Mouse (Mus musculus): ENCODE results near the gene Syn3. TPM values are rescaled to one million over a fixed set of nuclear protein-coding genes. Genes with fewer than 3 reads are reported as not detected.
"Not testable (repeated sequence)": the region's sequence is repeated elsewhere in the genome, so short reads cannot be mapped to it uniquely, and the experiment has no call there.

Gene Syn3
- polyA plus RNA-seq, 1 experiment from 2014 or later: 17.1 TPM

GRCm38 (mm10) chr10:86435006-86435405, 63.7 kb downstream of the Syn3 start:
- 48% methylated on average over 4 of the region's 4 CpGs for WGBS

GRCm38 (mm10) chr10:86429651-86430050, 69.0 kb downstream of the Syn3 start:
- no peak overlapping the region for H3K9ac ChIP-seq (replicated peaks)
- no peak overlapping the region for H3K27ac ChIP-seq (replicated peaks)
- no peaks in the 10 kb centered on the region for H3K27me3 ChIP-seq
- no peak overlapping the region for H3K4me3 ChIP-seq
- WGBS: 81% methylated on average over 3 of the region's 3 CpGs
- peaks cover 12% of the 10 kb centered on the region for H3K4me1 ChIP-seq
- ATAC-seq (replicated peaks): no peak
- no peaks in the 10 kb centered on the region for H3K9me3 ChIP-seq
- H3K36me3 ChIP-seq: no peaks in the 10 kb centered on the region
- H3K4me2 ChIP-seq (replicated peaks): no peak overlapping the region

More at GRCm38 (mm10) chr10:86435006-86435405, 63.7 kb downstream of the Syn3 start:
- H3K27me3 ChIP-seq; H3K4me2 ChIP-seq (replicated peaks); H3K27ac ChIP-seq (replicated peaks); H3K4me1 ChIP-seq; H3K36me3 ChIP-seq; H3K9ac ChIP-seq (replicated peaks); H3K9me3 ChIP-seq; H3K4me3 ChIP-seq; ATAC-seq (replicated peaks): not testable (repeated sequence)

- 81% methylated on average over 2 of the region's 2 CpGs for WGBS
- Histone ChIP-seq H3K36me3 (no peaks in the 10 kb centered on the region), H3K27me3 (no peaks in the 10 kb centered on the region), H3K9ac (replicated peaks) (no peak overlapping the region), H3K4me3 (no peak overlapping the region), H3K4me1 (peaks cover 12% of the 10 kb centered on the region), H3K27ac (replicated peaks) (no peak overlapping the region), H3K9me3 (no peaks in the 10 kb centered on the region), H3K4me2 (replicated peaks) (no peak overlapping the region)
- ATAC-seq (replicated peaks): no peak
These were observed 70.7 kb downstream of the Syn3 start for GRCm38 (mm10) chr10:86427956-86428355.

GRCm38 (mm10) chr10:86425690-86426530, 72.8 kb downstream of the Syn3 start:
- Histone ChIP-seq H3K9me3 (no peaks in the 10 kb centered on the region), H3K27me3 (no peaks in the 10 kb centered on the region), H3K4me3 (no peak overlapping the region), H3K4me2 (replicated peaks) (no peak overlapping the region), H3K27ac (replicated peaks) (peak overlapping the region; percentile 58), H3K9ac (replicated peaks) (no peak overlapping the region), H3K36me3 (no peaks in the 10 kb centered on the region), H3K4me1 (peaks cover 12% of the 10 kb centered on the region)
- WGBS: 24% methylated on average over 10 of the region's 10 CpGs
- ATAC-seq (replicated peaks): peak; percentile 76

GRCm38 (mm10) chr10:86421731-86422370, 76.8 kb downstream of the Syn3 start:
- H3K36me3 ChIP-seq: no peaks in the 10 kb centered on the region
- no peak overlapping the region for H3K4me3 ChIP-seq
- no peak for ATAC-seq (replicated peaks)
- H3K4me1 ChIP-seq: peaks cover 12% of the 10 kb centered on the region
- no peak overlapping the region for H3K4me2 ChIP-seq (replicated peaks)
- H3K9me3 ChIP-seq: no peaks in the 10 kb centered on the region
- no peak overlapping the region for H3K27ac ChIP-seq (replicated peaks)
- no peak overlapping the region for H3K9ac ChIP-seq (replicated peaks)
- H3K27me3 ChIP-seq: no peaks in the 10 kb centered on the region
- 94% methylated on average over 3 of the region's 3 CpGs for WGBS

- no peak overlapping the region for H3K27ac ChIP-seq (replicated peaks)
- no peaks in the 10 kb centered on the region for H3K27me3 ChIP-seq
- no peak for ATAC-seq (replicated peaks)
- H3K9ac ChIP-seq (replicated peaks): no peak overlapping the region
- H3K36me3 ChIP-seq: no peaks in the 10 kb centered on the region
- no peak overlapping the region for H3K4me3 ChIP-seq
- no peaks in the 10 kb centered on the region for H3K9me3 ChIP-seq
- no peak overlapping the region for H3K4me2 ChIP-seq (replicated peaks)
- no peaks in the 10 kb centered on the region for H3K4me1 ChIP-seq
- WGBS: 84% methylated on average over 5 of the region's 5 CpGs
These were observed 79.8 kb downstream of the Syn3 start for GRCm38 (mm10) chr10:86418931-86419330.

GRCm38 (mm10) chr10:86418345-86418744, 80.4 kb downstream of the Syn3 start:
- H3K4me2 ChIP-seq (replicated peaks): no peak overlapping the region
- no peaks in the 10 kb centered on the region for H3K36me3 ChIP-seq
- H3K4me3 ChIP-seq: no peak overlapping the region
- 86% methylated on average over 2 of the region's 2 CpGs for WGBS
- no peaks in the 10 kb centered on the region for H3K27me3 ChIP-seq
- H3K4me1 ChIP-seq: no peaks in the 10 kb centered on the region
- ATAC-seq (replicated peaks): no peak
- no peak overlapping the region for H3K27ac ChIP-seq (replicated peaks)
- no peaks in the 10 kb centered on the region for H3K9me3 ChIP-seq
- H3K9ac ChIP-seq (replicated peaks): no peak overlapping the region

GRCm38 (mm10) chr10:86416806-86417205, 81.9 kb downstream of the Syn3 start:
- no peak for ATAC-seq (replicated peaks)

GRCm38 (mm10) chr10:86410868-86411267, 87.8 kb downstream of the Syn3 start:
- Histone ChIP-seq H3K9ac (replicated peaks) (no peak overlapping the region), H3K27me3 (no peaks in the 10 kb centered on the region), H3K36me3 (no peaks in the 10 kb centered on the region), H3K4me1 (no peaks in the 10 kb centered on the region), H3K9me3 (no peaks in the 10 kb centered on the region), H3K4me3 (no peak overlapping the region), H3K4me2 (replicated peaks) (no peak overlapping the region), H3K27ac (replicated peaks) (no peak overlapping the region)
- ATAC-seq (replicated peaks): no peak
- 44% methylated on average over 6 of the region's 6 CpGs for WGBS

More at GRCm38 (mm10) chr10:86416806-86417205, 81.9 kb downstream of the Syn3 start:
- H3K4me2 ChIP-seq (replicated peaks): no peak overlapping the region
- 82% methylated on average over 8 of the region's 8 CpGs for WGBS
- H3K36me3 ChIP-seq: no peaks in the 10 kb centered on the region
- no peaks in the 10 kb centered on the region for H3K4me1 ChIP-seq
- no peaks in the 10 kb centered on the region for H3K27me3 ChIP-seq
- no peak overlapping the region for H3K9ac ChIP-seq (replicated peaks)
- H3K27ac ChIP-seq (replicated peaks): no peak overlapping the region
- H3K9me3 ChIP-seq: no peaks in the 10 kb centered on the region
- H3K4me3 ChIP-seq: no peak overlapping the region

GRCm38 (mm10) chr10:86406952-86407351, 91.7 kb downstream of the Syn3 start:
- H3K4me2 ChIP-seq (replicated peaks): no peak overlapping the region
- no peaks in the 10 kb centered on the region for H3K27me3 ChIP-seq
- no peaks in the 10 kb centered on the region for H3K4me1 ChIP-seq
- no peaks in the 10 kb centered on the region for H3K36me3 ChIP-seq
- H3K4me3 ChIP-seq: no peak overlapping the region
- H3K9ac ChIP-seq (replicated peaks): no peak overlapping the region
- 77% methylated on average over 4 of the region's 4 CpGs for WGBS
- H3K9me3 ChIP-seq: no peaks in the 10 kb centered on the region
- H3K27ac ChIP-seq (replicated peaks): no peak overlapping the region
- no peak for ATAC-seq (replicated peaks)

- ATAC-seq (replicated peaks): no peak
- H3K36me3 ChIP-seq: no peaks in the 10 kb centered on the region
- H3K9me3 ChIP-seq: 0 out of 2 replicates have a peak, but pooled peaks cover 3% of the 10 kb centered on the region
- H3K4me2 ChIP-seq (replicated peaks): no peak overlapping the region
- H3K9ac ChIP-seq (replicated peaks): no peak overlapping the region
- no peak overlapping the region for H3K27ac ChIP-seq (replicated peaks)
- no peak overlapping the region for H3K4me3 ChIP-seq
- WGBS: 68% methylated on average over 2 of the region's 2 CpGs
- no peaks in the 10 kb centered on the region for H3K4me1 ChIP-seq
- H3K27me3 ChIP-seq: no peaks in the 10 kb centered on the region
These were observed 100.4 kb downstream of the Syn3 start for GRCm38 (mm10) chr10:86398347-86398720.

GRCm38 (mm10) chr10:86397577-86398346, 100.9 kb downstream of the Syn3 start:
- no peak overlapping the region for H3K9ac ChIP-seq (replicated peaks)
- H3K9me3 ChIP-seq: 0 out of 2 replicates have a peak, but pooled peaks cover 3% of the 10 kb centered on the region
- no peaks in the 10 kb centered on the region for H3K36me3 ChIP-seq
- no peak overlapping the region for H3K4me3 ChIP-seq
- no peaks in the 10 kb centered on the region for H3K27me3 ChIP-seq
- no peak overlapping the region for H3K27ac ChIP-seq (replicated peaks)
- no peak for ATAC-seq (replicated peaks)
- H3K4me1 ChIP-seq: no peaks in the 10 kb centered on the region
- H3K4me2 ChIP-seq (replicated peaks): no peak overlapping the region
- WGBS: 86% methylated on average over 4 of the region's 4 CpGs

All from forebrain, embryonic 15.5 days (tissue).